Mouse (Mus musculus) heart, postnatal 4 days (tissue): ENCODE measurements around the gene Fgf16. TPM values are rescaled to one million over a fixed set of nuclear protein-coding genes. Genes with fewer than 3 reads are reported as not detected.

Source experiments
- DNase-seq: peaks from one replicate; pipeline ENCODE4 v3.0.0; 2021
- total RNA-seq, 2 experiments: library from RNA; stranded (reverse); gene quantifications; 2 replicates each; pipeline ENCODE4 v1.2.3; 2021

Gene Fgf16
- total RNA-seq = 1 to 10 TPM; 8.3 to 9.9 TPM

- peak; percentile 18 for DNase-seq
These were observed at the start of gene Fgf16 for GRCm38 (mm10) chrX:105764162-105765004. Fgf16 (plus strand) TSS chrX:105764279.

GRCm38 (mm10) chrX:105714740-105715139 lies 49.3 kb upstream of the Fgf16 start:
- no peak for DNase-seq

- DNase-seq = no peak
These were observed 48.2 kb upstream of the Fgf16 start for GRCm38 (mm10) chrX:105715789-105716321.

GRCm38 (mm10) chrX:105718388-105718787 lies 45.7 kb upstream of the Fgf16 start:
- no peak for DNase-seq

GRCm38 (mm10) chrX:105718943-105719342 lies 45.1 kb upstream of the Fgf16 start:
- no peak for DNase-seq

- no peak for DNase-seq
These were observed 39.9 kb upstream of the Fgf16 start for GRCm38 (mm10) chrX:105724174-105724573.

GRCm38 (mm10) chrX:105762847-105763527 lies 1.1 kb upstream of the Fgf16 start:
- DNase-seq = peak; percentile 46

GRCm38 (mm10) chrX:105763612-105764011 lies 467 bp upstream of the Fgf16 start:
- peak; percentile 28 for DNase-seq

GRCm38 (mm10) chrX:105765005-105765706 lies 1.1 kb downstream of the Fgf16 start:
- DNase-seq = peak; percentile 18

GRCm38 (mm10) chrX:105766013-105766412 lies 1.9 kb downstream of the Fgf16 start:
- DNase-seq = peak; percentile 8

GRCm38 (mm10) chrX:105767177-105767764 lies 3.2 kb downstream of the Fgf16 start:
- DNase-seq = peak; percentile 27

GRCm38 (mm10) chrX:105767932-105768331 lies 3.9 kb downstream of the Fgf16 start:
- no peak for DNase-seq

- peak; percentile 16 for DNase-seq
These were observed 9.2 kb downstream of the Fgf16 start for GRCm38 (mm10) chrX:105773281-105773680.

- no peak for DNase-seq
These were observed 30.8 kb downstream of the Fgf16 start for GRCm38 (mm10) chrX:105794806-105795403.

GRCm38 (mm10) chrX:105824462-105824861 lies 60.4 kb downstream of the Fgf16 start:
- no peak for DNase-seq

Other genes starting within 250 kb of the Fgf16 start
- 100 to 1,000 TPM; 121 to 122 TPM for gene Atrx, start 165.1 kb downstream of the Fgf16 start, total RNA-seq
- gene Magt1, start 247.6 kb downstream of the Fgf16 start, total RNA-seq = 10 to 100 TPM; 44.6 to 44.7 TPM